24 mouse cellular contexts compared by ENCODE assay signal in the genomic region with DNA sequence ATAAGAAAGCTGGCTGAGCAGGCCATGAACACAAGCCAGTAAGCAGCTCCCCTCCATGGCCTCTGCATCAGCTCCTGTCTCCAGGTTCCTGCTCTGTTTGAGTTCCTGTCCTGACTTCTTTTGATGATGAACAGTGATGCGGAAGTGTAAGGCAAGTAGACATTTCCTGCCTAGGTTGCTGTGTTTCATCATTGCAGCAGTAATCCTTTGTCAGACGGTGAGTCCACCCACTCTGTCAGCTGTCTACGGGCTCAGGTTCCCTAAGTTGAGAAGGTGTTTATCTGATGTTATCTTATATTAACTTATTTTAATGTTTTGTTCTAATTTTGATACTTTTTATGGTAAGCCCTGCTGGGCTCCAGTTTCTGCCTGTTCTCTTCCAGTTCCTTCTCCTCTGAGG. TPM values are rescaled to one million over a fixed set of nuclear protein-coding genes. Genes with fewer than 3 reads are reported as not detected.
DNase-seq lines count a peak whose midpoint lies in the region; TF ChIP-seq lines count a peak whose summit lies in the region.
"Had no signal": no experiment of that assay in that cellular context is flagged by ENCODE, and none has a peak within 500 bp of the region (broad histone marks: within the 10 kb centered on the region; RNA-seq: fewer than 3 reads in every experiment).

No protein-coding gene starts in this region.

- H3K27me3 ChIP-seq in MEL (ENCODE audit: control insufficient read depth in 1 of 2, insufficient read depth in 2 of 2, low read length in 2 of 2) = no peaks in the 10 kb centered on the region
- H3K27me3 ChIP-seq: forebrain, embryonic 12.5 days; heart, embryonic 15.5 days; hindbrain, embryonic 12.5 days; limb, embryonic 13.5 days; lung, embryonic 15.5 days had no signal

- H3K4me3 ChIP-seq in MEL (ENCODE audit: control insufficient read depth in 1 of 2, insufficient read depth in 1 of 2, low read depth in 2 of 2, low read length in 2 of 2) = no peak overlapping the region
- H3K4me3 ChIP-seq: erythroblast, embryonic 14.5 days; forebrain, embryonic 12.5 days; heart, embryonic 10.5 days; heart, embryonic 15.5 days; hindbrain, embryonic 12.5 days; layer of hippocampus, adult 2 months; limb, embryonic 13.5 days; lung, embryonic 15.5 days; midbrain, embryonic 10.5 days had no signal

- H3K9me3 ChIP-seq in MEL (replicated peaks; ENCODE audit: insufficient read depth, low read length) = no peaks in the 10 kb centered on the region
- H3K9me3 ChIP-seq: forebrain, embryonic 12.5 days; heart, embryonic 10.5 days; heart, embryonic 15.5 days; hindbrain, embryonic 12.5 days; limb, embryonic 13.5 days; lung, embryonic 15.5 days; midbrain, embryonic 10.5 days had no signal

- no peak for TF ChIP-seq CTCF in MEL (IDR thresholded peaks at IDR 0.05 in 2 of 3, conservative IDR thresholded peaks at IDR 0.05 in 1 of 3; ENCODE audit: control insufficient read depth in 1 of 3, insufficient read depth in 1 of 3, low read depth in 2 of 3, low read length in 3 of 3, poor library complexity in 1 of 3, severe bottlenecking in 1 of 3)

- no peak for TF ChIP-seq RAD21 in MEL (IDR thresholded peaks at IDR 0.05; ENCODE audit: low read depth, low read length)

- peaks cover 16% of the 10 kb centered on the region for H3K79me2 ChIP-seq in MEL (ENCODE audit: control insufficient read depth, insufficient read depth, low read length, poor library complexity)

- no peaks in the 10 kb centered on the region for H3K4me1 ChIP-seq in MEL (ENCODE audit: control insufficient read depth in 1 of 2, insufficient read depth in 2 of 2, low read length in 2 of 2)

- H3K36me3 ChIP-seq in MEL (ENCODE audit: control insufficient read depth in 1 of 2, insufficient read depth in 2 of 2, low read length in 2 of 2) = peaks cover 0 to 3% of the 10 kb centered on the region in 2 experiments; a peak in 2 of 4 replicates
- H3K36me3 ChIP-seq: forebrain, embryonic 12.5 days; heart, embryonic 15.5 days; hindbrain, embryonic 12.5 days had no signal

- TF ChIP-seq POLR2A in MEL (IDR thresholded peaks at IDR 0.05; ENCODE audit: control insufficient read depth in 1 of 2, insufficient read depth in 1 of 2, low read depth in 1 of 2, low read length in 2 of 2, poor library complexity in 1 of 2) = no peak

- peak; percentile 11 for DNase-seq in CD4-positive, CD25-positive, alpha-beta regulatory T cell, adult 2 months (ENCODE audit: low read depth, low spot score)
- peak; percentile 31 for DNase-seq in MEL (ENCODE audit: low read depth, low spot score)
- DNase-seq in induced T-regulatory cell, adult 2 months (ENCODE audit: low read depth) = peak; percentile 21
- peak; percentile 33 for DNase-seq in naive thymus-derived CD4-positive, alpha-beta T cell, adult 2 months (ENCODE audit: low read depth)
- DNase-seq in ovary, postnatal 36 days (ENCODE audit: low spot score) = no peak
- no peak for DNase-seq in urinary bladder, postnatal 4 days (ENCODE audit: low spot score in 2 of 2)
- no peak for DNase-seq in urinary bladder, postnatal 14 days (ENCODE audit: low spot score)
- DNase-seq: adrenal gland, adult 8-10 months; cerebellum, adult 2 months; cerebellum, postnatal 14 days; forebrain, postnatal 0 days; kidney, adult 11 months; kidney, postnatal 14 days; thymus, adult 2 months had no signal

- no peak overlapping the region for H3K27ac ChIP-seq in MEL (ENCODE audit: control insufficient read depth, low read depth, low read length)
- H3K27ac ChIP-seq: forebrain, embryonic 12.5 days; heart, embryonic 10.5 days; heart, embryonic 15.5 days; hindbrain, embryonic 12.5 days; hindbrain, postnatal 0 days; layer of hippocampus, adult 2 months; limb, embryonic 13.5 days; lung, embryonic 15.5 days; midbrain, embryonic 10.5 days had no signal

- no peak overlapping the region for H3K9ac ChIP-seq in MEL (ENCODE audit: control insufficient read depth, low read depth, low read length, poor library complexity, severe bottlenecking)
- H3K9ac ChIP-seq: forebrain, embryonic 12.5 days; forebrain, postnatal 0 days; heart, embryonic 15.5 days; hindbrain, embryonic 12.5 days; limb, embryonic 13.5 days; lung, embryonic 15.5 days had no signal

- TF ChIP-seq EP300 in MEL (IDR thresholded peaks at IDR 0.05; ENCODE audit: low read depth in 1 of 2, low read length in 2 of 2) = no peak

TF ChIP-seq in MEL, 35 proteins besides CTCF, POLR2A, EP300 and RAD21:
- TF ChIP-seq ETS1 (IDR thresholded peaks at IDR 0.05; ENCODE audit: low read depth, low read length) (peak; percentile 25; the same call in 1 of the 2 replicates), KAT2A (conservative IDR thresholded peaks at IDR 0.05; ENCODE audit: low read depth, low read length) (no peak), RCOR1 (IDR thresholded peaks at IDR 0.05; ENCODE audit: low read depth, low read length) (no peak), TCF12 (IDR thresholded peaks at IDR 0.05; ENCODE audit: low read depth, low read length) (no peak)

RNA-seq across cellular contexts. Expression of a gene that starts 12.7 kb away (rescaled TPM):
- total RNA-seq in MEL (2012; rRNA removed) = 13.5 TPM in 2 replicates
- polyA plus RNA-seq in MEL (2012; ENCODE audit: insufficient read depth in 1 of 2, insufficient read length in 2 of 2, low read depth in 1 of 2, low replicate concordance in 2 of 2, missing spikeins in 1 of 2) = 10 to 100 TPM in 1 of 2 experiments, not detected in 1; 41.1 TPM

RNA-seq across cellular contexts. Expression of a gene that starts 13.0 kb away (rescaled TPM):
- 2.1 and 2.9 TPM in 2 replicates for total RNA-seq in MEL (2012; rRNA removed)
- 1 to 10 TPM in 1 of 2 experiments, not detected in 1; 3.9 TPM for polyA plus RNA-seq in MEL (2012; ENCODE audit: insufficient read depth in 1 of 2, insufficient read length in 2 of 2, low read depth in 1 of 2, low replicate concordance in 2 of 2, missing spikeins in 1 of 2)

Comparison
In these comparisons a context has a peak if more than half of its experiments do, and no peak if none do; other contexts are left out.
1. DNase-seq: peak in CD4-positive, CD25-positive, alpha-beta regulatory T cell, adult 2 months (single experiment), MEL (single experiment), induced T-regulatory cell, adult 2 months (single experiment) and naive thymus-derived CD4-positive, alpha-beta T cell, adult 2 months (single experiment); none in ovary, postnatal 36 days (single experiment), urinary bladder, postnatal 4 days (0 of 2) and urinary bladder, postnatal 14 days (single experiment).